ENCODE assay signal across 22 mouse cellular contexts in the genomic region with DNA sequence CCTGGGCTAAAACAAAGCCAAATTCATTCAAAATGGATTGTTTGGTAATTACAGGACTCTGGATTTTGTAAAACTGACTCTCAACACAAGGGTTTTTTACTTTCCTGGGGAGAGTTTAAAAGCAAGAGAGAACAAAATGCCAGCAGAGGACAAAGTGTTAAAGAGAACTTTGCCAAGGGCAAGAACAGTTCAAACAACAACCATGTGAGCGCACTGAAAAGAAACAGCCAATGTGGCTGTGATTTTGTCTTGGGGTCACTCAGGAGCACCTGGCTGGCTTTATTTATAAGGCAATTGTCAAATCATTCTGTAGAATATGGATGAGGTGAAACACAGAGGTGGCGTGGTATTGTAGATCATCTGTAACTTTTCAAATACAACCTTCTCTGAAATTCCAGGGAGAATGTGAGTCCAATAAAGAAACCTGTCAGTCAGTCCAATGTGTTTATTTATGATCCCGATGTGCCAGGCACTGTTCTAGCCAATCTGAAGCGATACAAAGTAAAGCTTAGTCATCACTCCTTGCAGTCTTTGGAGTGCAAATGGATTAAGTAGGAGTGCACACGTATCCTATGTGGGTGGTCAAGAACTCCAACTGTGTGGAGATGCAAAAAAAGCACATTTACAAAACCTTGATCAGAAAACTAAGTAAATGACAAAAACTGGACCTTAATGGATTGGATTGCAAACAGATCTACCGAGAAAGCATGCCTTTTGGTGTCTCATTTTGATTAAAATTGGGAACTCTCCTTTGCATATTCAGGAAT. TPM values are rescaled to one million over a fixed set of nuclear protein-coding genes. Genes with fewer than 3 reads are reported as not detected.
DNase-seq lines count a peak whose midpoint lies in the region; ATAC-seq and TF ChIP-seq lines count a peak whose summit lies in the region.
"Had no signal": no experiment of that assay in that cellular context is flagged by ENCODE, and none has a peak within 500 bp of the region (broad histone marks: within the 10 kb centered on the region; RNA-seq: fewer than 3 reads in every experiment).

No protein-coding gene starts in this region.

- no peaks in the 10 kb centered on the region; the same call in 1 of the 2 replicates for H3K4me1 ChIP-seq in embryonic facial prominence, embryonic 11.5 days (ENCODE audit: control insufficient read depth, insufficient read depth, low read length)
- peaks cover 41% of the 10 kb centered on the region for H3K4me1 ChIP-seq in embryonic facial prominence, embryonic 10.5 days
- H3K4me1 ChIP-seq in liver, adult 2 months (ENCODE audit: control insufficient read depth, insufficient read depth, low read length): no peaks in the 10 kb centered on the region; the same call in 1 of the 2 replicates
- H3K4me1 ChIP-seq in liver, embryonic 11.5 days (replicated peaks; ENCODE audit: control insufficient read depth, insufficient read depth, low read length): no peaks in the 10 kb centered on the region

- TF ChIP-seq CTCF in liver, adult 2 months (IDR thresholded peaks at IDR 0.05; ENCODE audit: low read depth, low read length): no peak

- WGBS in embryonic facial prominence, embryonic 11.5 days: 38% methylated on average over 6 of the region's 6 CpGs
- WGBS in embryonic facial prominence, embryonic 10.5 days: 52% methylated on average over 6 of the region's 6 CpGs
- WGBS in liver, adult 2 months: 29% methylated on average over 6 of the region's 6 CpGs
- 64% methylated on average over 6 of the region's 6 CpGs for WGBS in liver, embryonic 11.5 days

- no peak for TF ChIP-seq POLR2A in liver, adult 2 months (IDR thresholded peaks at IDR 0.05; ENCODE audit: extremely low read depth, insufficient read depth, low read length)

- peak; percentile 44 for DNase-seq in embryonic facial prominence, embryonic 11.5 days (ENCODE audit: low spot score)
- DNase-seq in embryonic facial prominence, embryonic 10.5 days (ENCODE audit: low spot score): no peak
- peak; percentile 76 for DNase-seq in liver, adult 2 months (ENCODE audit: extremely low read depth, low read depth, low spot score)
- DNase-seq in liver, embryonic 11.5 days (ENCODE audit: low spot score): no peak
- peak; percentile 78 for DNase-seq in forelimb bud, embryonic 11.5 days (ENCODE audit: low read depth, low spot score)
- no peak for DNase-seq in lung, postnatal 14 days
- no peak for DNase-seq in adrenal gland, postnatal 14 days
- no peak for DNase-seq in cerebellum, adult 9-11 months
- DNase-seq: adrenal gland, postnatal 36 days; cerebellum, adult 18-20 months; cerebellum, postnatal 36 days; layer of hippocampus, adult 9-11 months; thymus, postnatal 36 days had no signal

- no peak overlapping the region for H3K27ac ChIP-seq in embryonic facial prominence, embryonic 11.5 days (replicated peaks; ENCODE audit: low read depth, low read length)
- H3K27ac ChIP-seq in embryonic facial prominence, embryonic 10.5 days (replicated peaks): no peak overlapping the region
- H3K27ac ChIP-seq in liver, adult 2 months (replicated peaks; ENCODE audit: insufficient read depth, low read depth, low read length): no peak overlapping the region
- no peak overlapping the region for H3K27ac ChIP-seq in liver, embryonic 11.5 days (ENCODE audit: low read depth, low read length)
- H3K27ac ChIP-seq: embryonic facial prominence, embryonic 12.5 days; hindbrain, embryonic 10.5 days; kidney, postnatal 0 days; limb, embryonic 13.5 days; liver, embryonic 15.5 days; midbrain, embryonic 13.5 days; neural tube, embryonic 15.5 days had no signal

- ATAC-seq in embryonic facial prominence, embryonic 11.5 days (replicated peaks; ENCODE audit: insufficient number of reproducible peaks, low FRiP score, low TSS enrichment, low read depth): no peak
- ATAC-seq in liver, embryonic 11.5 days (replicated peaks; ENCODE audit: low FRiP score): no peak
- ATAC-seq: forebrain, embryonic 14.5 days; midbrain, embryonic 13.5 days; Patski had no signal

- H3K4me3 ChIP-seq in embryonic facial prominence, embryonic 11.5 days (ENCODE audit: low read depth, low read length): no peak overlapping the region
- H3K4me3 ChIP-seq in embryonic facial prominence, embryonic 10.5 days: no peak overlapping the region
- H3K4me3 ChIP-seq in liver, adult 2 months (ENCODE audit: insufficient read depth, low read depth, low read length): no peak overlapping the region
- H3K4me3 ChIP-seq in liver, embryonic 11.5 days (ENCODE audit: low read depth, low read length): no peak overlapping the region
- H3K4me3 ChIP-seq: embryonic facial prominence, embryonic 12.5 days; hindbrain, embryonic 10.5 days; limb, embryonic 13.5 days; liver, embryonic 15.5 days; midbrain, embryonic 13.5 days; neural tube, embryonic 15.5 days had no signal

- no peaks in the 10 kb centered on the region for H3K36me3 ChIP-seq in embryonic facial prominence, embryonic 11.5 days (replicated peaks; ENCODE audit: control insufficient read depth, insufficient read depth, low read depth, low read length)
- no peaks in the 10 kb centered on the region for H3K36me3 ChIP-seq in embryonic facial prominence, embryonic 10.5 days (replicated peaks)
- no peaks in the 10 kb centered on the region for H3K36me3 ChIP-seq in liver, adult 2 months (ENCODE audit: control insufficient read depth, insufficient read depth, low read length)
- no peaks in the 10 kb centered on the region for H3K36me3 ChIP-seq in liver, embryonic 11.5 days (ENCODE audit: control insufficient read depth, insufficient read depth, low read length)
- H3K36me3 ChIP-seq: embryonic facial prominence, embryonic 12.5 days; hindbrain, embryonic 10.5 days; limb, embryonic 13.5 days; liver, embryonic 15.5 days; midbrain, embryonic 13.5 days; neural tube, embryonic 15.5 days had no signal

- H3K27me3 ChIP-seq in embryonic facial prominence, embryonic 11.5 days (ENCODE audit: control insufficient read depth, insufficient read depth, low read length): no peaks in the 10 kb centered on the region
- 0 out of 2 replicates have a peak, but pooled peaks cover 15% of the 10 kb centered on the region for H3K27me3 ChIP-seq in embryonic facial prominence, embryonic 10.5 days (replicated peaks; ENCODE audit: low read depth, poor library complexity, severe bottlenecking)
- no peaks in the 10 kb centered on the region for H3K27me3 ChIP-seq in liver, adult 2 months (ENCODE audit: control insufficient read depth, insufficient read depth, low read length)
- peaks cover 21% of the 10 kb centered on the region for H3K27me3 ChIP-seq in liver, embryonic 11.5 days (replicated peaks; ENCODE audit: control insufficient read depth, insufficient read depth, low read length)
- H3K27me3 ChIP-seq: embryonic facial prominence, embryonic 12.5 days; limb, embryonic 13.5 days; midbrain, embryonic 13.5 days; neural tube, embryonic 15.5 days; Patski had no signal

- H3K9me3 ChIP-seq in embryonic facial prominence, embryonic 11.5 days (replicated peaks; ENCODE audit: control insufficient read depth, low read length): no peaks in the 10 kb centered on the region
- no peaks in the 10 kb centered on the region for H3K9me3 ChIP-seq in embryonic facial prominence, embryonic 10.5 days
- no peaks in the 10 kb centered on the region for H3K9me3 ChIP-seq in liver, embryonic 11.5 days (ENCODE audit: control insufficient read depth, low read length)
- H3K9me3 ChIP-seq: embryonic facial prominence, embryonic 12.5 days; hindbrain, embryonic 10.5 days; limb, embryonic 13.5 days; liver, embryonic 15.5 days; midbrain, embryonic 13.5 days; neural tube, embryonic 15.5 days had no signal

- no peak overlapping the region for H3K4me2 ChIP-seq in embryonic facial prominence, embryonic 11.5 days (ENCODE audit: low read depth, low read length)
- H3K4me2 ChIP-seq in liver, embryonic 11.5 days: no peak overlapping the region
- H3K4me2 ChIP-seq: embryonic facial prominence, embryonic 12.5 days; limb, embryonic 13.5 days; liver, embryonic 15.5 days; midbrain, embryonic 13.5 days; neural tube, embryonic 15.5 days had no signal

- no peak overlapping the region for H3K9ac ChIP-seq in embryonic facial prominence, embryonic 11.5 days (replicated peaks; ENCODE audit: low read length)
- no peak overlapping the region for H3K9ac ChIP-seq in liver, adult 2 months (ENCODE audit: low read depth, low read length)
- H3K9ac ChIP-seq in liver, embryonic 11.5 days (ENCODE audit: low read depth, low read length): no peak overlapping the region
- H3K9ac ChIP-seq: embryonic facial prominence, embryonic 12.5 days; limb, embryonic 13.5 days; liver, embryonic 15.5 days; midbrain, embryonic 13.5 days; neural tube, embryonic 15.5 days had no signal

- H3K79me2 ChIP-seq in liver, adult 2 months (ENCODE audit: control insufficient read depth, insufficient read depth, low read length): no peaks in the 10 kb centered on the region

RNA-seq across cellular contexts. Expression of a gene that starts 1.7 kb away (rescaled TPM):
- polyA plus RNA-seq in embryonic facial prominence, embryonic 11.5 days (2014; fragmentation: Nextera tagmentation; extraction: Ambion mirVana): 55.6 and 64.7 TPM in 2 replicates
- 38.6 and 43.3 TPM in 2 replicates for polyA plus RNA-seq in embryonic facial prominence, embryonic 10.5 days (2016; fragmentation: Nextera tagmentation; extraction: Ambion mirVana)
- 2.1 and 2.6 TPM in 2 replicates for total RNA-seq in liver, adult 2 months (2014; rRNA removed)
- 1.1 and 1.5 TPM in 2 replicates for polyA plus RNA-seq in liver, adult 2 months (2012; rRNA removed)
- polyA plus RNA-seq in liver, embryonic 11.5 days (2014; fragmentation: Nextera tagmentation; extraction: Ambion mirVana): 11.8 and 12.7 TPM in 2 replicates
- 9.1 and 11.4 TPM in 2 replicates for total RNA-seq in adrenal gland, postnatal 14 days (2021)

Comparison
In these comparisons a context has a peak if more than half of its experiments do, and no peak if none do; other contexts are left out.
1. DNase-seq: peak in embryonic facial prominence, embryonic 11.5 days (single experiment), liver, adult 2 months (single experiment) and forelimb bud, embryonic 11.5 days (single experiment); none in embryonic facial prominence, embryonic 10.5 days (single experiment), liver, embryonic 11.5 days (single experiment), lung, postnatal 14 days (single experiment), adrenal gland, postnatal 14 days (single experiment) and cerebellum, adult 9-11 months (single experiment).